Comparison of ENCODE assay signal across 13 mouse cellular contexts in the genomic region with DNA sequence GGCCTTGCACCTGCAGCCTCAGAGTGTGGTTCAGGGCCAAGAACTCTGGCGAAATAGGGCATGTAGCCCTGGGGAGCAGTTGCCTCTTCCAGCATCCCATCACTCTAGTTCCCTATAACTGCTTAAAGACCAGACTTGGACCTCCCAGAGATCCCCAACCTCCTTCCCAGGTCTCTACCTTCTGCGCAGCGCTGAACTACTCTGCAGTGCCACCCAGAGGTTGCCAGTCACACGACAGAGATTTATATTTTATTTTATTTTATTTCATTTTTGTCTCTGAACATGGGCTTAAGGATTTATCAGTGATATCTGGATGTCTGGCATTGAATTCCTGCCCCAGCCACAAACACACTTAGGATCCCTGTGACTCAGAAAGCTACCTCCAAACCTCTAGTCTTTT. TPM values are rescaled to one million over a fixed set of nuclear protein-coding genes. Genes with fewer than 3 reads are reported as not detected.
DNase-seq lines count a peak whose midpoint lies in the region; ATAC-seq and TF ChIP-seq lines count a peak whose summit lies in the region.
"Had no signal": no experiment of that assay in that cellular context is flagged by ENCODE, and none has a peak within 500 bp of the region (broad histone marks: within the 10 kb centered on the region; RNA-seq: fewer than 3 reads in every experiment).

No protein-coding gene starts in this region.

- no peak for TF ChIP-seq CTCF in lung, adult 2 months (IDR thresholded peaks at IDR 0.05; ENCODE audit: insufficient read depth, low read length)
- TF ChIP-seq CTCF in brain, embryonic 14.5 days (IDR thresholded peaks at IDR 0.05; ENCODE audit: borderline replicate concordance, extremely low read depth, insufficient read depth, insufficient read length), result peak; percentile 30; the same call in 1 of the 2 replicates

- no peak overlapping the region for H3K4me3 ChIP-seq in lung, adult 2 months (replicated peaks; ENCODE audit: extremely low read depth, low read depth, low read length)
- H3K4me3 ChIP-seq: limb, embryonic 12.5 days had no signal

- WGBS in lung, adult 2 months, result 17% methylated on average over 4 of the region's 4 CpGs

- intact Hi-C loops in heart, postnatal 25 days (cut with DNase I), result no loop called here

- TF ChIP-seq POLR2A in lung, adult 2 months (IDR thresholded peaks at IDR 0.05; ENCODE audit: borderline replicate concordance, extremely low read depth, low read depth, low read length), result no peak
- TF ChIP-seq POLR2A in brain, embryonic 14.5 days (IDR thresholded peaks at IDR 0.05; ENCODE audit: borderline replicate concordance, extremely low read depth, insufficient read depth, insufficient read length, poor library complexity, severe bottlenecking), result no peak

- no peaks in the 10 kb centered on the region for H3K4me1 ChIP-seq in lung, adult 2 months (ENCODE audit: control insufficient read depth, insufficient read depth, low read length)
- H3K4me1 ChIP-seq: limb, embryonic 12.5 days had no signal

- peak; percentile 1 for DNase-seq in adrenal gland, postnatal 10 days
- DNase-seq in adrenal gland, adult 18-20 months (ENCODE audit: low spot score in 2 of 2), result no peak
- peak; percentile 4 for DNase-seq in heart, postnatal 4 days
- no peak for DNase-seq in heart, postnatal 25 days (ENCODE audit: low spot score)
- DNase-seq in lung, postnatal 10 days, result peak; percentile 1
- no peak for DNase-seq in lung, adult 2 months
- DNase-seq in brain, embryonic 14.5 days (ENCODE audit: low read depth), result peak; percentile 2
- DNase-seq: cerebellum, adult 8-10 months; heart, adult 18-20 months; kidney, adult 2 months; lung, adult 18-20 months had no signal

- ATAC-seq in cerebellum, adult (ENCODE audit: insufficient number of reproducible peaks, low FRiP score, low TSS enrichment), result no peak

RNA-seq across cellular contexts. Expression of gene Vma21, which starts 24.6 kb away (rescaled TPM):
- total RNA-seq in adrenal gland, postnatal 10 days (2021), result 10 to 100 TPM; 34.1 to 40.8 TPM
- total RNA-seq in adrenal gland, adult 18-20 months (2021), result 10 to 100 TPM; 41.1 to 44.5 TPM
- total RNA-seq in heart, postnatal 4 days (2021), result 10 to 100 TPM; 21.5 to 24.7 TPM
- total RNA-seq in heart, postnatal 25 days (2021), result 10 to 100 TPM; 19.1 to 19.4 TPM
- polyA plus RNA-seq in lung, adult 2 months (2012; rRNA removed), result 2.3 and 3.8 TPM in 2 replicates
- 16.2 and 22.7 TPM in 2 replicates for polyA plus RNA-seq in brain, embryonic 14.5 days (2012; rRNA removed)

Comparison
In these comparisons a context has a peak if more than half of its experiments do, and no peak if none do; other contexts are left out.
1. DNase-seq: peak in adrenal gland, postnatal 10 days (single experiment), heart, postnatal 4 days (single experiment), lung, postnatal 10 days (single experiment) and brain, embryonic 14.5 days (single experiment); none in adrenal gland, adult 18-20 months (0 of 2), heart, postnatal 25 days (single experiment) and lung, adult 2 months (single experiment).